Mouse (Mus musculus): ENCODE data around the gene Cdc16.
"Not testable (repeated sequence)": the region's sequence is repeated elsewhere in the genome, so short reads cannot be mapped to it uniquely, and the experiment has no call there.

The Cdc16 gene

GRCm38 (mm10) chr8:13756982-13757804 lies at the start of gene Cdc16:
Gene Cdc16 (plus strand): TSS chr8:13757676.
- peak; percentile 89 for DNase-seq

- no peak for DNase-seq
These were observed 49.0 kb upstream of the Cdc16 start for GRCm38 (mm10) chr8:13708514-13708913.

GRCm38 (mm10) chr8:13718980-13719379 lies 38.5 kb upstream of the Cdc16 start:
- DNase-seq, result no peak

GRCm38 (mm10) chr8:13725722-13726121 lies 31.8 kb upstream of the Cdc16 start:
- peak; percentile 76 for DNase-seq

GRCm38 (mm10) chr8:13727469-13728094 lies 29.9 kb upstream of the Cdc16 start:
- DNase-seq, result no peak

- no peak for DNase-seq
These were observed 17.1 kb upstream of the Cdc16 start for GRCm38 (mm10) chr8:13740323-13740770.

GRCm38 (mm10) chr8:13740817-13741613 lies 16.5 kb upstream of the Cdc16 start:
- DNase-seq, result no peak

GRCm38 (mm10) chr8:13746212-13746611 lies 11.3 kb upstream of the Cdc16 start:
- not testable (repeated sequence) for DNase-seq

GRCm38 (mm10) chr8:13747626-13748025 lies 9.8 kb upstream of the Cdc16 start:
- no peak for DNase-seq

- peak; percentile 75 for DNase-seq
These were observed 3.8 kb upstream of the Cdc16 start for GRCm38 (mm10) chr8:13753680-13754079.

GRCm38 (mm10) chr8:13756480-13756879 lies 996 bp upstream of the Cdc16 start:
- no peak for DNase-seq

- peak; percentile 50 for DNase-seq
These were observed 590 bp downstream of the Cdc16 start for GRCm38 (mm10) chr8:13757805-13758727.

GRCm38 (mm10) chr8:13769206-13769605 lies 11.7 kb downstream of the Cdc16 start:
- no peak for DNase-seq

- no peak for DNase-seq
These were observed 23.1 kb downstream of the Cdc16 start for GRCm38 (mm10) chr8:13780536-13780935.

- peak; percentile 92 for DNase-seq
These were observed 27.8 kb downstream of the Cdc16 start, which contains the start of gene Upf3a for GRCm38 (mm10) chr8:13785250-13785763. Gene Upf3a (plus strand): TSS chr8:13785615.

- peak; percentile 94 for DNase-seq
These were observed 28.4 kb downstream of the Cdc16 start for GRCm38 (mm10) chr8:13785764-13786299.

GRCm38 (mm10) chr8:13789606-13790005 lies 32.1 kb downstream of the Cdc16 start:
- no peak for DNase-seq

GRCm38 (mm10) chr8:13793097-13793745 lies 35.7 kb downstream of the Cdc16 start:
- DNase-seq, result no peak

- no peak for DNase-seq
These were observed 36.2 kb downstream of the Cdc16 start for GRCm38 (mm10) chr8:13793746-13794101.

GRCm38 (mm10) chr8:13797676-13798075 lies 40.2 kb downstream of the Cdc16 start:
- DNase-seq, result no peak

GRCm38 (mm10) chr8:13799566-13799965 lies 42.1 kb downstream of the Cdc16 start:
- no peak for DNase-seq

All from cerebellum, adult 9-10 months (tissue).